Mouse (Mus musculus): ENCODE data around the gene Nox1.

Gene Nox1

DNA sequence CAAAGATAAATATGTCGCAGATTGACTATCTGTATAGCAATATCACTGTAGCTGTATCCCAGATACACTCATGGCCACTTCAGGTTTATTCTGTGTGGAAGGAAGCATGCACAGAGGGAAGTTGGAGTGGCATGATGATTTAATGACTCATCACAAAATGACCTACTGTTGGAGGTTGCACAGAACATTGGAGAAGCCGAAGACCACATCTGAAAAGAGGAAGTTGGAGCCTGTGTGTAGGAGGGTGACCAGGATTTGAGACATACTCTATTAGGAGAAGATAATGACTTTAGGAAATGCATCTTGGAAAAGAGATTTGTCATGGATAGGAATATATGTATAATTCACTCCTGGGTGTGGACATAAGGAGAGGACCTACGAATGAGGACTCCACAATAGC, 105.3 kb downstream of the Nox1 start:
- no peak for DNase-seq

DNA sequence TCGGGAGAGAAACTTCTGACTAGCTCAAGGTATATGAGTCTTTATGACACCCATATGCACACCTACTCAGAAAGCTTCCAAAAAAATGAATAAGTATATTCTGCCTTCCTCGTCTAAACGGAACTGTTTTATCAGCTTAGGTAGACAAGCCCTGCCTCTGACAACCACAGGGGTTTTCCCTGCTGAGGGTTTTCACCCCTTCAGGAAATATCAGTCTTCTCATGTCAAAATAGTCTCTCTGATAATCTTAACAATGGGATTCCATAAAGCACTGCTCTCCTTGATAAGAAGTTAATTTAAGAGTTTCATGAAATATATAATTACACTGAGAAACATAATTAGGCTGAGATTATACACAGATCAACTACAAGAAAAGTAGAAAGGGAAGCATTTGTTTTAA, 110.0 kb downstream of the Nox1 start:
- no peak for DNase-seq

DNA sequence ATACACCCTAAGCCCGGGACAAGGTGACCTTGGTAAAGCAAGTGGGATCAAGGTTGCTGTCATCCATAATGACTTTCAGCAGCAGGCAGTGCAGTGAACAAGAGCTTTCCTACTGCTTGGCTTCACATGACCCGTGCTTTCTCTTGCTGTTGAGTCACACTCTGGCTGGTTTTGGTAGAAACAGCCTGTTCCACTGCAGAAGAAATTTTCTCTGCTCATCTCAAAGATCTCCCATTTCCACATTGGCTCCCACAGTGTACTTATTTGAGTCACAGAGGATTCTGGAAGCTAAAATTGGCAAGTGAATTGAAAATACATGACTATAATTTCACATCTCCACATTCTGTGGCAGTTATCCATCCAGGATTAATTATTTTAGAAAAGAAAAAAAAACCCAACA, 119.1 kb downstream of the Nox1 start:
- no peak for DNase-seq

DNA sequence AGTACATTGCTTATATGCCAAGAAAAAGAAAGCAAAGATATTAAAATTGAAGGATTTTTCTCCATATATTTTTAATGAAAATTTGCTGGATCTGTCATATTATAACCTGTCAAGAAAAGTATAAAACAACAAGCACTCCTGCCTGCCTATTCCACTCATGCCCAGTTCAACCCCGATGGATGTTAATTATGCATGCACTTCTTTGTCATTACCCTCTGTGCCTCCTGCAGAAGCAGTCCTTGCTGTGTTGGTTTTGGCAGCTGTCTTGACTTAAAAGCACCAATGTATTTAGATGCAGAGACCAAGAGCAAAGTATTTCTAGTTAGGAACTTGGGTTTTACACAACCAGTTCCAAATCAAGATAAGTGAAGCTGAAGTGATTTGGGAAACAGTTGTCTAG, 136.3 kb downstream of the Nox1 start:
- no peak for DNase-seq

DNA sequence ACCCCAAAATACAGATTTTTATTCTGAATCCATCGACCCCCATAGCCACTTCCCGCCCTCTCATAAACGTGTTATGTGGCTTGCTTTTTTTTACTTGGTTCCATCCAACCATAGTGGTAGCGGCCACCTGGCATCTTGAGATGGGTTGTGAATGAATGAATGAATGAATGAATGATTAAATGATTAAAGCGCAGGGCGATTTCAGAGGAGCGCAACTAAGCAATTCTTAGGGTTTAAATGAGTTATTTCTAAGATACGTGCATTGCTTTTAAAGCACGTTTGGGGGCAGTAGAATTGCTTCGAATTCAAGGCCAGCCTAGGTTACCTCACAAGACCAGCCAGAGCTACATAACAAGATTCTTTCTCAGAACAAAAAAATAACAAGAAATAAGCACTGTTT, 162.0 kb downstream of the Nox1 start:
- DNase-seq: peak; percentile 81

DNA sequence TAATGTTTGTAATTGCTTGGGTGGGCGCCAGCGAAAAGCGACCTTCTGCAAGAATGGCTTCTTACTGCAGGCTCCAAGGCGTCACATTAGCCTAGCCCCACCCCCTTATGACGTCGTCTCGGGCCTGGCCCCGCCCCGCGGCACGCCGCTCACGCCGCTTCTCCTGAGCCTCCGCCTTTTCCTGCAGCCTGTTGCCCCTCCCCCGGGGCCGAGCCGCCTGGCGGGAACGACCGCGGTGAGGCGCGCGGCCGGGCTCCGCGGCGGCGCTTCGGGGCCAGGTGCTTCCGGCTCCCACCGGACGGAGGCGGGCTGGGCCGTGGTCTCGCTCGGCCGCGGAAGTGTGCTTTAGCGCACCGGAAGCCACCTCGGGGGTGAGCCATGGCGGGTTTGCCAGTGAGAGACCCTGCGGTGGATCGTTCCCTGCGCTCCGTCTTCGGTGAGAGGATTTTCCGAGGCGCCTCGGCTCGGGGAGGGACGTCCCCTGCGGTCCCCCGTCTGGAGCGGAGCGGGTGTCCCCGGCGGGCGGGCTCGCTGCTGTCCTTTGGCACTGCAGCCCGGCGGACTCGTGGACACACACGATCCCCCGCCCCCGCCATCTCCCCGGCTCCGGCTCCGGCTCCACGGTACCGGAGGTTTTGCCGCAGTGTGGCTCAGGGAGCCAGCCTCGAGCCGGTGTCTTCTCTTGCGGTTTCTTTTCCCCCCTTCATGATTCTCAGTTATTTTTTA, 162.6 kb downstream of the Nox1 start, which contains the start of gene Cstf2:
Cstf2 (plus strand) TSS at position 201 of the 726 bp plus-strand sequence.
- DNase-seq: peak; percentile 99

DNA sequence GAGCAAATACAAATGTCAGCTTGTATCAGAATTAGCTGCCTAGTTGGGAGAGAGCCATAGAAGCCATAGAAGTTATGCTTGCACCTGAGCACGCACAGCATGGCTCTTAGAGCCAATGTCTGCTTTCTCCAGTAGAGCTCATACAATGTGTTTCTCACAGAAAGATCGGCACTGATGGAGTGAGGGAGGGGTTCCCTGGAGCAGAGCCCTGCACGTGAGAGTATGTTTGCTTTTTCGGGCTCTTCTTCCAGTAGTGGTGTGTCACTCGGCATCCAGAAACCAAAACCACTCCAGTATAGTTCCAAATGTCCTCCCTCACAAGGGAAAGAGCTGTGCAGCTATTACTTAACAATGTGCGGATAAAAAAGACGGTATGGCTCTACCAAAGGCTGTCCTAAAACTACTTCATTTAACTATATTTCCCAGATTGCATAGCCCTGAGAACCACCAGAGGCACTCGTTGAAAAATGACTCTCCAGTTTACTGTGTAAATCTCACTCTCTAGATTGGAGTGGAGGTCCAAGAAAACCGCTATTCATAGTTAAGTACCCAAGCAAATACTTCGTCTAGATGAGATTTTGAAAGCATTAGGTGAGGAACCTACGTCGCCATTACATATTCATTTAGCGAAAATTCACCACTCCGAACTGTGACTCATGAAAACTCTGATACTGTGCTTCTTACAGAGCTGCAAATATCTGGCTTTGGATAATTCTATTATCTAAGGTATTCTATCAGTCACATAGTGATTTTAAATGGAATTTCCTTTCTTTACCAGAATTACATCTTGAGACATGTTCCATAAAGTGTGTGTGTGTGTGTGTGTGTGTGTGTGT, 163.5 kb downstream of the Nox1 start:
- no peak for DNase-seq

DNA sequence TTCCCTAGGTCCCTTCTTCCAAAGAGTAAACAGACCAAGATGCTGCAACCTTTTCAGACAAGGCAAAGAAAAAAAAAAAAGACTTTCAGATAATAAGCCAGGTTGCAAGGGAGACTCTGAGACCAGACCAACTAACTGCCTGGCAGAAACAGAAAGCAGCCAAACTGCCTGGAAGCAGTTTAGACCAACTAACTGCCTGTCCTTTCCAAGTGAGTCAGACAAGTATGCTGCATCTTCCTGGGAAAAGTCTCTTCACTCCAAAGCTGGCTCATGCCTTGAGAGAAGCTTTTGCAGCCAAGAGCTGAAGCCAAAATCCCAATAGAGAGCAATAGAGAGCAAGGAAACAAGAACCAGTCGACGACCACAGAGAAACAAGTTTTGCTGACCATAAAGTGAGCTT, 164.9 kb downstream of the Nox1 start:
- peak; percentile 85 for DNase-seq

DNA sequence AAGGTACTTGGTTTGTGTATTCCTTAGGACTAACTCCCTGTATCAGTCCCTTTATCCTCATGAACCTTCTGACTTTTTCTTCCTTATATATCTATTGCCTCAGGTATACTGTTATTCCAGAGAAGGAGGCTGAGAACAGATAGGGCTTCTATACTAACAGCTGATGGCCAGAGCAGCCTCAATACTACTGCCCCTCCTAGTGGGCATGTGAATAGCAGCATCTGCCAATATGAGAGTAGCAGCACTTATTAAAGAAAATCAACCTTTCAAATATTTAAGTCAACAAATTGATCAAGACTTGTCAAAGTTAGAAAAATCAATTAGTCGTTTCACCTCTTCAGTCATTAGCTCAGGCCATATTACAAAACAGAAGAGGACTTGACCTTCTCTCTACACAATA, 172.8 kb downstream of the Nox1 start:
- no peak for DNase-seq
